Mouse (Mus musculus) limb, embryonic 11.5 days (tissue): Measurements from ENCODE around the gene Tmem37. TPM values are rescaled to one million over a fixed set of nuclear protein-coding genes. Genes with fewer than 3 reads are reported as not detected.

Experiments used
- ATAC-seq: fragments of 200-750 bp; cut with Nextera tagmentation; 2 replicates; pipeline ENCODE4 v1.8.0; 2017; ENCODE audit warnings: low read depth; ENCODE audit not compliant: insufficient number of reproducible peaks, low FRiP score, low TSS enrichment
- DNase-seq: peaks from one replicate; pipeline ENCODE4 v3.0.0-alpha.2; 2015; ENCODE audit warnings: low spot score
- H3K27ac ChIP-seq: fragments of 300-500 bp; sonication (generic); replicated peaks from 2 replicates; pipeline ENCODE4 v1.5.1; 2014; ENCODE audit warnings: low read depth, mild to moderate bottlenecking, low read length
- H3K27me3 ChIP-seq: fragments of 300-500 bp; sonication (generic); 2 replicates; pipeline ENCODE4 v1.6.1; 2014; ENCODE audit warnings: mild to moderate bottlenecking, low read length, mixed read lengths; ENCODE audit not compliant: control insufficient read depth, insufficient read depth
- H3K36me3 ChIP-seq: fragments of 300-500 bp; sonication (generic); 2 replicates; pipeline ENCODE4 v1.6.1; 2014; ENCODE audit warnings: mild to moderate bottlenecking, low read length, moderate library complexity, mixed read lengths; ENCODE audit not compliant: control insufficient read depth, insufficient read depth
- H3K4me1 ChIP-seq: fragments of 300-500 bp; sonication (generic); 2 replicates; pipeline ENCODE4 v1.6.1; 2014; ENCODE audit warnings: low read length, mixed read lengths; ENCODE audit not compliant: control insufficient read depth, insufficient read depth
- H3K4me2 ChIP-seq: fragments of 300-500 bp; sonication (generic); 2 replicates; pipeline ENCODE4 v1.6.1; 2014; ENCODE audit warnings: low read depth, mild to moderate bottlenecking, moderate library complexity; ENCODE audit not compliant: severe bottlenecking
- H3K4me3 ChIP-seq: fragments of 300-500 bp; sonication (generic); 2 replicates; pipeline ENCODE4 v1.5.1; 2014; ENCODE audit warnings: low read depth, low read length
- H3K9ac ChIP-seq: fragments of 300-500 bp; sonication (generic); 2 replicates; pipeline ENCODE4 v1.6.1; 2014; ENCODE audit warnings: mild to moderate bottlenecking, low read length
- H3K9me3 ChIP-seq: fragments of 300-500 bp; sonication (generic); 2 replicates; pipeline ENCODE4 v1.6.1; 2016; ENCODE audit warnings: low read length; ENCODE audit not compliant: control insufficient read depth
- WGBS: fragments of 180-500 bp; shearing (Covaris S2); extraction: QIAGEN DNeasy Blood & Tissue Kit; methylation state at CpG from one replicate; pipeline ENCODE4 v1.1.7; 2014; 5-methylcytosine and 5-hydroxymethylcytosine counted together
- polyA plus RNA-seq: library from polyadenylated mRNA; unstranded; fragments of >200 nt; fragmentation: Nextera tagmentation; extraction: Ambion mirVana; gene quantifications from 2 replicates; pipeline ENCODE4 v1.2.1, GENCODE M21; 2014

The Tmem37 gene
- polyA plus RNA-seq, 1 experiment from 2014 or later = 2.5 TPM

GRCm38 (mm10) chr1:120025050-120025439, 48.8 kb downstream of the Tmem37 start:
- H3K4me3 ChIP-seq = no peak overlapping the region
- H3K9me3 ChIP-seq = no peaks in the 10 kb centered on the region
- H3K9ac ChIP-seq = no peak overlapping the region
- H3K4me2 ChIP-seq = no peak overlapping the region
- 26% methylated on average over 2 of the region's 2 CpGs for WGBS
- no peak overlapping the region for H3K27ac ChIP-seq
- ATAC-seq (no peak), DNase-seq (no peak)
- H3K27me3 ChIP-seq = no peaks in the 10 kb centered on the region
- H3K4me1 ChIP-seq = no peaks in the 10 kb centered on the region
- H3K36me3 ChIP-seq = no peaks in the 10 kb centered on the region

- no peak overlapping the region for H3K27ac ChIP-seq
- 58% methylated on average over 10 of the region's 10 CpGs for WGBS
- no peaks in the 10 kb centered on the region for H3K36me3 ChIP-seq
- H3K27me3 ChIP-seq = no peaks in the 10 kb centered on the region
- H3K4me1 ChIP-seq = no peaks in the 10 kb centered on the region
- no peak for DNase-seq
- no peak overlapping the region for H3K9ac ChIP-seq
- H3K4me2 ChIP-seq = no peak overlapping the region
- no peak for ATAC-seq
- no peak overlapping the region for H3K4me3 ChIP-seq
- H3K9me3 ChIP-seq = no peaks in the 10 kb centered on the region
These were observed 49.4 kb downstream of the Tmem37 start for GRCm38 (mm10) chr1:120024331-120025049.

GRCm38 (mm10) chr1:120021951-120022350, 51.9 kb downstream of the Tmem37 start:
- DNase-seq = no peak

GRCm38 (mm10) chr1:120020322-120020897, 53.5 kb downstream of the Tmem37 start:
- H3K4me1 ChIP-seq = no peaks in the 10 kb centered on the region
- no peaks in the 10 kb centered on the region for H3K27me3 ChIP-seq
- no peak overlapping the region for H3K4me2 ChIP-seq
- ATAC-seq (no peak), DNase-seq (no peak)
- H3K36me3 ChIP-seq = no peaks in the 10 kb centered on the region
- no peak overlapping the region for H3K9ac ChIP-seq
- WGBS = 70% methylated on average over 7 of the region's 7 CpGs
- no peak overlapping the region for H3K4me3 ChIP-seq
- H3K9me3 ChIP-seq = no peaks in the 10 kb centered on the region
- no peak overlapping the region for H3K27ac ChIP-seq

More at GRCm38 (mm10) chr1:120021951-120022350, 51.9 kb downstream of the Tmem37 start:
- ATAC-seq = no peak
- no peak overlapping the region for H3K9ac ChIP-seq
- H3K4me3 ChIP-seq = no peak overlapping the region
- H3K36me3 ChIP-seq = no peaks in the 10 kb centered on the region
- H3K4me2 ChIP-seq = no peak overlapping the region
- H3K4me1 ChIP-seq = no peaks in the 10 kb centered on the region
- WGBS = 94% methylated on average over 17 of the region's 17 CpGs
- H3K27ac ChIP-seq = no peak overlapping the region
- no peaks in the 10 kb centered on the region for H3K9me3 ChIP-seq
- H3K27me3 ChIP-seq = no peaks in the 10 kb centered on the region

- no peaks in the 10 kb centered on the region for H3K27me3 ChIP-seq
- no peak for DNase-seq
- no peak overlapping the region for H3K4me3 ChIP-seq
- H3K36me3 ChIP-seq = no peaks in the 10 kb centered on the region
- no peaks in the 10 kb centered on the region for H3K9me3 ChIP-seq
- no peak for ATAC-seq
- H3K4me1 ChIP-seq = no peaks in the 10 kb centered on the region
- no peak overlapping the region for H3K9ac ChIP-seq
- no peak overlapping the region for H3K27ac ChIP-seq
- 95% methylated on average over 12 of the region's 12 CpGs for WGBS
- no peak overlapping the region for H3K4me2 ChIP-seq
These were observed 54.4 kb downstream of the Tmem37 start for GRCm38 (mm10) chr1:120019428-120019827.

GRCm38 (mm10) chr1:120018900-120019299, 55.0 kb downstream of the Tmem37 start:
- H3K9ac ChIP-seq = no peak overlapping the region
- no peak overlapping the region for H3K4me3 ChIP-seq
- DNase-seq (no peak), ATAC-seq (no peak)
- H3K27me3 ChIP-seq = no peaks in the 10 kb centered on the region
- 61% methylated on average over 3 of the region's 3 CpGs for WGBS
- H3K36me3 ChIP-seq = no peaks in the 10 kb centered on the region
- no peaks in the 10 kb centered on the region for H3K9me3 ChIP-seq
- H3K4me2 ChIP-seq = no peak overlapping the region
- H3K27ac ChIP-seq = no peak overlapping the region
- no peaks in the 10 kb centered on the region for H3K4me1 ChIP-seq

Other genes with a start within 250 kb of the Tmem37 start
- gene Ptpn4, start 236.5 kb downstream of the Tmem37 start, polyA plus RNA-seq = 4.1 and 6.9 TPM in 2 replicates
- 8.0 and 8.2 TPM in 2 replicates for gene Tmem177, start 160.9 kb downstream of the Tmem37 start, polyA plus RNA-seq
- not detected in 2 replicates for gene Cfap221, start 76.8 kb downstream of the Tmem37 start, polyA plus RNA-seq
- gene Sctr, start 67.2 kb downstream of the Tmem37 start, polyA plus RNA-seq = not detected in 2 replicates
- gene Dbi, start 47.0 kb upstream of the Tmem37 start, polyA plus RNA-seq = 681 and 682 TPM in 2 replicates
- gene 3110009E18Rik, start 47.1 kb upstream of the Tmem37 start, polyA plus RNA-seq = 17.9 TPM in 2 replicates
- 2.9 and 4.1 TPM in 2 replicates for gene Steap3, start 198.6 kb upstream of the Tmem37 start, polyA plus RNA-seq